Mouse (Mus musculus): ENCODE results near the gene Cdk14. TPM values are rescaled to one million over a fixed set of nuclear protein-coding genes. Genes with fewer than 3 reads are reported as not detected.

Cdk14 gene
- polyA plus RNA-seq, 1 experiment from 2014 or later, result 47.3 TPM

DNA sequence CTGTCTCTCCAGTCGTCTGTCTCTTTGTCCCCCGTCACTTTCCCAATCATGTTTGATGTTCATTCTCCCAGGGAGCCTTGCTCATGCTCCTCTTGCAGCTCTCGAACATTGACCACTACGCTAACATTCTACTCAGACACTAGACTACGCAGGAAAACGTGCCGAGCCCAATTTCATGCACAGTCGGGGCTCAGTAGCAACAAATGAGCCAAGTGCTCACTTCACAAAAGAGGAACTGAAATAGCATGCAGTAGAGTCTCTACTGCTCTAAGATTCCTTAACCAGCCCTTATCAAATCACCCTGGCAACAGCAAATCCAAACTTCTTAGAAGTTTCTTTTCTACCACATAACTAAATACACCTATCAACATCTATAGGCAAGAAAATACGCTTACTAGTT lies 214.1 kb downstream of the Cdk14 start:
- Histone ChIP-seq H3K4me1 (ENCODE audit: control insufficient read depth, insufficient read depth, low read depth, low read length) (peaks cover 2% of the 10 kb centered on the region; the same call in 1 of the 2 replicates), H3K36me3 (ENCODE audit: control insufficient read depth, insufficient read depth, low read length) (no peaks in the 10 kb centered on the region), H3K9ac (ENCODE audit: low read depth, low read length) (no peak overlapping the region), H3K27me3 (replicated peaks; ENCODE audit: control insufficient read depth, insufficient read depth, low read length) (no peaks in the 10 kb centered on the region), H3K9me3 (ENCODE audit: control insufficient read depth, low read length) (no peaks in the 10 kb centered on the region), H3K4me2 (ENCODE audit: low read length) (no peak overlapping the region), H3K4me3 (ENCODE audit: low read length) (no peak overlapping the region), H3K27ac (ENCODE audit: low read depth, low read length) (no peak overlapping the region)
- 41% methylated on average over 9 of the region's 9 CpGs for WGBS
- ATAC-seq, result peak; percentile 62

DNA sequence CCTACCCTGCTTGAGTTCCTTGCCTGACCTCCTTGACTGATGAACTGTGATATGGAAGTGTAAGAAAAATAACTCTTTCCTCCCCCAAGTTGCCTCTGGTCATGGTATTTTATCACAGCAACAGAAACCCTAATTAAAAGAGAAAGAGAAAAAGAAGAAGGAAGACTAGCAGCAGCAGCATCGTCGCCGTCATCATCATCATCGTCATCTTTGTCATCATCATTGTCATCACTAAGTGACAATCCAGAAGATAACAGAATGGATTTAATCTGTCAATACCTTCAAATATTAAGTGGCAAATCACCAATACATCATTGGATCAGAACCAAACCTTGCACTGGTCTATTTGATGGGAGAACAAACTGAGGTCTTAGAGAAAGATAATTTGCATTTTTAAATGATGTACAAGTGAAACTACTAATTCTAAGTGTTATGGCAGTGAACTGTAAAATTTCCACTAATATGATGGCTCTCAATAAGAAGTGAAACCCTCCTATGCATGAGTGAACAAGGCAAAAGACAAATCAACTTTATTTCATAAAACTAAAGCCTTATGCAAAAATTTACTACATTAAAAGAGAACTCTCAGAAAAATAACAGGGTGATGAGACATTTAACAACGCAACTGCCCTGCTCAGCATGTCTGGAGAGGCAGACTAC lies 225.4 kb downstream of the Cdk14 start:
- no peaks in the 10 kb centered on the region for H3K27me3 ChIP-seq (replicated peaks; ENCODE audit: control insufficient read depth, insufficient read depth, low read length)
- H3K4me2 ChIP-seq (ENCODE audit: low read length), result no peak overlapping the region
- no peak overlapping the region for H3K9ac ChIP-seq (ENCODE audit: low read depth, low read length)
- no peaks in the 10 kb centered on the region for H3K9me3 ChIP-seq (ENCODE audit: control insufficient read depth, low read length)
- ATAC-seq, result no peak
- no peak overlapping the region for H3K4me3 ChIP-seq (ENCODE audit: low read length)
- no peaks in the 10 kb centered on the region for H3K36me3 ChIP-seq (ENCODE audit: control insufficient read depth, insufficient read depth, low read length)
- WGBS, result 96% methylated on average over 5 of the region's 5 CpGs
- no peaks in the 10 kb centered on the region for H3K4me1 ChIP-seq (ENCODE audit: control insufficient read depth, insufficient read depth, low read depth, low read length)
- H3K27ac ChIP-seq (ENCODE audit: low read depth, low read length), result no peak overlapping the region

DNA sequence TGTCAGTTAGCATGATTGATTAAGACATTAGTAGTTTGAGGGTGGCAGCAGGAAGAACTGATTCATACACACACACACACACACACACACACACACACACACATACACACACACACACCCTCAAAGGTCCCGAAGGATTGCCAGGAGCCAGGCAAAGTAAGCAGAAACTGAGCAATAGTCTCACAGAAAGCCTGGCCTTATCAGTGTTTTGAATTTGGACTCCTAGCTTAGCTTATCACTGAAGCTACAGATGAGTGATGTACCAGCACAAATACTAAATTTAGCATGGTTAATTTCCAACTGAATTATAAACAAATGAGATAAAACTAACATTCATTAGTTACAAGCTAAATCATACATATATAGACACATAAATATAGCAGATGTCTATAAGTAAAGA lies 230.5 kb downstream of the Cdk14 start:
- Histone ChIP-seq H3K4me1 (ENCODE audit: control insufficient read depth, insufficient read depth, low read depth, low read length) (no peaks in the 10 kb centered on the region), H3K4me3 (ENCODE audit: low read length) (no peak overlapping the region), H3K27me3 (replicated peaks; ENCODE audit: control insufficient read depth, insufficient read depth, low read length) (no peaks in the 10 kb centered on the region), H3K4me2 (ENCODE audit: low read length) (no peak overlapping the region), H3K9ac (ENCODE audit: low read depth, low read length) (no peak overlapping the region), H3K36me3 (ENCODE audit: control insufficient read depth, insufficient read depth, low read length) (no peaks in the 10 kb centered on the region), H3K27ac (ENCODE audit: low read depth, low read length) (no peak overlapping the region), H3K9me3 (ENCODE audit: control insufficient read depth, low read length) (no peaks in the 10 kb centered on the region)
- ATAC-seq, result no peak
- WGBS, result 74% methylated on average over 1 of the region's 1 CpGs

DNA sequence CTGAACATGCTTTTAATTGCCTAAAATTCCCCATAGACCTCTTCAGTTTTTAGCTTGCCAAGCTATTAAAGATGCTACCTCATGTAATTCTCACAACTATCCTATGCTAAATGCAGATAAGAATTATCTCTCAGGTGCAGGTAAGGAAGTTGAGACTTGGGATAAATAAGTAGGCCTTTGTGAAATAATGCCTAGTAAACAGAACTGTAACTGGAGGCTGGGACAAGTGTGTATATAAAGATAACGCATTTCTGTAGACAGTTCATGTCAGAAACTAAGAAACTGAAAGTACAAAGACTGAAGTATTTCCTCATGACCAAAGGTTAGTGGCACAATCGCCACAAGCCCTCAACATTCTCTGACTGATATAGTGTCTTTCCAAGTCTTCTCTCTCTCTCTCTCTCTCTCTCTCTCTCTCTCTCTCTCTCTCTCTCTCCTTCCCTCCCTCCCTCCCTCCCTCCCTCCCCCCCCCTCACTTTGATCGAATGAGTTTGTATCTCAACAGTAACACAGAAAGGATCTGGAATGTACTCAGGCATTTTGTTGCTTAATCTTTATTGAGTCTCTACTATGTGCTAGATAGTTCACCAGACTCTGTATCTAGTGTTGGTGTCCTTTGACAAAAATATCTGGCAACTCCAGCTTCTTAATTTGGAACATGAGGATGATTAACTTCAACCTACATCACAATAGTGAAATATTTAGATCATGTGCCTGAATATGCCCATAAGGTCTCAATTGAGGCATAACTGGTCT lies 233.9 kb downstream of the Cdk14 start:
- H3K9me3 ChIP-seq (ENCODE audit: control insufficient read depth, low read length), result no peaks in the 10 kb centered on the region
- no peak overlapping the region for H3K9ac ChIP-seq (ENCODE audit: low read depth, low read length)

DNA sequence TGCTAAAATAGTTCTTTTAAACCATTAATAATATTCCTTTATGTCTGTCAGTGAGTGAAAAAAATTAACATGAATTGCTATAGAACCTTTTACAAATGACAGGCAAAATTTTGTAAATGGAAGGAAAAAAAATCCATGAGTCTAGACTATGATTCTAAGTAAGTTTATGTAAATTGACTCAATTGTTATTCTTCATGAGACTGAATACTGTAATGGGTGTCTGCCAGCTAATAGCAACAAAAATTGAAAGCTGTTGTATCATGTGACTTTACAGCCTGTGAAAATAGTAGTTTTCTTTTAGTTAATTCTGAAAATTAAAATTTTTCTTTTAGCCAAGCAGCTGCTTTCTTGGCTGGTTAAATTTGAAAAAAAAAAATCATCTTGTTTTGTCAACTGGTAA lies 234.6 kb downstream of the Cdk14 start:
- Histone ChIP-seq H3K4me1 (ENCODE audit: control insufficient read depth, insufficient read depth, low read depth, low read length) (no peaks in the 10 kb centered on the region), H3K27me3 (replicated peaks; ENCODE audit: control insufficient read depth, insufficient read depth, low read length) (no peaks in the 10 kb centered on the region), H3K9me3 (ENCODE audit: control insufficient read depth, low read length) (no peaks in the 10 kb centered on the region), H3K27ac (ENCODE audit: low read depth, low read length) (no peak overlapping the region), H3K9ac (ENCODE audit: low read depth, low read length) (no peak overlapping the region), H3K4me2 (ENCODE audit: low read length) (no peak overlapping the region), H3K4me3 (ENCODE audit: low read length) (no peak overlapping the region), H3K36me3 (ENCODE audit: control insufficient read depth, insufficient read depth, low read length) (no peaks in the 10 kb centered on the region)
- no peak for ATAC-seq

More for the DNA sequence above, 233.9 kb downstream of the Cdk14 start:
- H3K4me3 ChIP-seq (ENCODE audit: low read length), result no peak overlapping the region
- WGBS, result 82% methylated on average over 3 of the region's 3 CpGs
- H3K36me3 ChIP-seq (ENCODE audit: control insufficient read depth, insufficient read depth, low read length), result no peaks in the 10 kb centered on the region
- no peak for ATAC-seq
- no peak overlapping the region for H3K4me2 ChIP-seq (ENCODE audit: low read length)
- H3K4me1 ChIP-seq (ENCODE audit: control insufficient read depth, insufficient read depth, low read depth, low read length), result no peaks in the 10 kb centered on the region
- no peaks in the 10 kb centered on the region for H3K27me3 ChIP-seq (replicated peaks; ENCODE audit: control insufficient read depth, insufficient read depth, low read length)
- H3K27ac ChIP-seq (ENCODE audit: low read depth, low read length), result no peak overlapping the region

DNA sequence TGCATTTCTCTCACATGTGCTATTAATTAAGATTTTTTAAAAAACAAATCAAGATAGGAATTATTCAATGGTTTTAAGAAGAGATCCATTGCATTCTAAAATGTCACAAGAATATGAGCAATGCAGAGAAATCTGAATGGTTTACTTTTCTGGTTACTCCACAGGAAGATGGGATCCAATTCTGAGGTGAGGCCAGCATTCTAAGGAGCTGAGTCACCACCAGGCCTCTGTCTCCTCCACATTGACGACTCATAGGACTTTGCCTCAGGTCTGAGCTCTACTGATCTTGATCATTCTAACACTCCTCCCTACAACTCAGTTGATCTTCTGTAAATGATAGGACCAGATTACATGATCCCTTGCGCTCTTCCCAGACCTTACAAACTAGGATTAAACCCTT lies 239.4 kb downstream of the Cdk14 start:
- WGBS, result 87% methylated on average over 2 of the region's 2 CpGs
- H3K4me3 ChIP-seq (ENCODE audit: low read length), result no peak overlapping the region
- H3K27ac ChIP-seq (ENCODE audit: low read depth, low read length), result no peak overlapping the region
- no peak overlapping the region for H3K9ac ChIP-seq (ENCODE audit: low read depth, low read length)
- H3K27me3 ChIP-seq (replicated peaks; ENCODE audit: control insufficient read depth, insufficient read depth, low read length), result no peaks in the 10 kb centered on the region
- no peak for ATAC-seq
- H3K9me3 ChIP-seq (ENCODE audit: control insufficient read depth, low read length), result no peaks in the 10 kb centered on the region
- peaks cover 3% of the 10 kb centered on the region; the same call in 1 of the 2 replicates for H3K4me1 ChIP-seq (ENCODE audit: control insufficient read depth, insufficient read depth, low read depth, low read length)
- H3K4me2 ChIP-seq (ENCODE audit: low read length), result no peak overlapping the region
- H3K36me3 ChIP-seq (ENCODE audit: control insufficient read depth, insufficient read depth, low read length), result no peaks in the 10 kb centered on the region

DNA sequence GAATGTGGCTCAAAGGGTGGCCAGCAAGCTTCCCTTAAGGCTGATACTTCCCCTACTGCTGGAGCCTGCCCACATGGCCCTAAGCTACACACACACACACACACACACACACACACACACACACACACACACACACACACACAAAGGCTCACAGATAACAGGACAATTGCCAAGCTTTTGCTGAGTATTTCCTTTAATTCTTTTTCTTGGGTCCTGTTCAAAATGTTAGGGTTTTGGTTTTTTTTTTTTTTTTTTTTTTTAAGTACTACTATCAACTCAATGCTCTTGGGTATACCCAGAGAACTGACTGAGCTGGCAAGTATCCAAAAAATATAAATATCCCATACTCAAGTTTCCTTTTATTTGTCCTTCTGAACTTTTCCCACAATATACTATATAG lies 239.8 kb downstream of the Cdk14 start:
- Histone ChIP-seq H3K4me1 (ENCODE audit: control insufficient read depth, insufficient read depth, low read depth, low read length) (peaks cover 3% of the 10 kb centered on the region; the same call in 1 of the 2 replicates), H3K36me3 (ENCODE audit: control insufficient read depth, insufficient read depth, low read length) (no peaks in the 10 kb centered on the region), H3K4me3 (ENCODE audit: low read length) (no peak overlapping the region), H3K9ac (ENCODE audit: low read depth, low read length) (no peak overlapping the region), H3K27me3 (replicated peaks; ENCODE audit: control insufficient read depth, insufficient read depth, low read length) (no peaks in the 10 kb centered on the region), H3K27ac (ENCODE audit: low read depth, low read length) (no peak overlapping the region), H3K4me2 (ENCODE audit: low read length) (no peak overlapping the region), H3K9me3 (ENCODE audit: control insufficient read depth, low read length) (no peaks in the 10 kb centered on the region)
- no peak for ATAC-seq

DNA sequence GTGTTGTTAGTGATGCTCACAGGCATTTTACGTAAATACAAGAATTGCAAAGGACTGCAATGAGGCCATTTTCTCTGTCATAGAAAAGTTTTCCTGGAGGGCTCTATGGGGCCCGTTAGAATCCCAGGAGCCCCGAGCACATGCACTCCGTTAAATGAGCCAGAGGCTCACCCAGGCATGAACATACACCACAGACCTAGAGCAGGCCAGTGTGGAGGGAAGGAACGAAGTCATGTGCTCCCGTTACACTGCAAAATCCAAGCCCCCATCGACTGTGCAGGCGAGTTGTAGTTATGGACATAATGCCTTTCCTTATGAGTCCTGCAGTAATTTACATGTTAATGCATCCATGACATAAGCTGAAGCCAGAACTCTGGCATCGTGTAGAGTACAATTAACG lies 244.1 kb downstream of the Cdk14 start:
- 60% methylated on average over 10 of the region's 10 CpGs for WGBS
- ATAC-seq, result peak; percentile 62
- Histone ChIP-seq H3K4me3 (ENCODE audit: low read length) (no peak overlapping the region), H3K27ac (ENCODE audit: low read depth, low read length) (no peak overlapping the region), H3K4me1 (ENCODE audit: control insufficient read depth, insufficient read depth, low read depth, low read length) (peaks cover 3% of the 10 kb centered on the region; the same call in 1 of the 2 replicates), H3K36me3 (ENCODE audit: control insufficient read depth, insufficient read depth, low read length) (no peaks in the 10 kb centered on the region), H3K9ac (ENCODE audit: low read depth, low read length) (no peak overlapping the region), H3K9me3 (ENCODE audit: control insufficient read depth, low read length) (no peaks in the 10 kb centered on the region), H3K27me3 (replicated peaks; ENCODE audit: control insufficient read depth, insufficient read depth, low read length) (no peaks in the 10 kb centered on the region), H3K4me2 (ENCODE audit: low read length) (no peak overlapping the region)

DNA sequence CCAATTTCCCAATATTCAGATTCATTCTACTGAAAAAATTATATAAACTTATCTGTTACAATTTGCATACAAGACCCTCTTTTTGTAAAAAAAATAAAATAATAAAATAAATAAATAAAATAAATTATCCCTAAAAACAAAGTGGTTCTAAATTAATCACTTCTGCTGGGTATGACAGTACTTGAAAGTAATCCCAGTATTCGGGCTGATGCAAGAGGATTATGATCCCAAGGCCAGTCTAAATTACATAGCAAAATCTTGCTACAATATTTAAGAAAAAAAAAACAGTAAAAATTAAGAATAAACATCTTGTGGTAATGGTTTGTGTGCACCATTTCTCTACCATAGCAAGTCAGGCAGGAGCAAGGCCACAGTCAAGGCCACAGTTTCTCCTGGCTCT lies 244.5 kb downstream of the Cdk14 start:
- no peak for ATAC-seq
- peaks cover 3% of the 10 kb centered on the region; the same call in 1 of the 2 replicates for H3K4me1 ChIP-seq (ENCODE audit: control insufficient read depth, insufficient read depth, low read depth, low read length)
- H3K4me2 ChIP-seq (ENCODE audit: low read length), result no peak overlapping the region
- no peaks in the 10 kb centered on the region for H3K9me3 ChIP-seq (ENCODE audit: control insufficient read depth, low read length)
- no peak overlapping the region for H3K9ac ChIP-seq (ENCODE audit: low read depth, low read length)
- no peak overlapping the region for H3K4me3 ChIP-seq (ENCODE audit: low read length)
- H3K36me3 ChIP-seq (ENCODE audit: control insufficient read depth, insufficient read depth, low read length), result no peaks in the 10 kb centered on the region
- 80% methylated on average over 1 of the region's 1 CpGs for WGBS
- no peaks in the 10 kb centered on the region for H3K27me3 ChIP-seq (replicated peaks; ENCODE audit: control insufficient read depth, insufficient read depth, low read length)
- no peak overlapping the region for H3K27ac ChIP-seq (ENCODE audit: low read depth, low read length)
